Mouse (Mus musculus): ENCODE results near the gene Ssr4.
A peak's percentile ranks its signal among the peaks of the same experiment; 100 is the strongest.

The Ssr4 gene

GRCm38 (mm10) chrX:73815072-73815471 is 28.2 kb downstream of the Ssr4 start:
- DNase-seq (ENCODE audit: low spot score) = no peak

GRCm38 (mm10) chrX:73816596-73817314 is 29.9 kb downstream of the Ssr4 start:
- no peak for DNase-seq (ENCODE audit: low spot score)

GRCm38 (mm10) chrX:73823747-73824146 is 36.9 kb downstream of the Ssr4 start:
- DNase-seq (ENCODE audit: low spot score) = no peak

- peak; percentile 54 for DNase-seq (ENCODE audit: low spot score)
Measured at GRCm38 (mm10) chrX:73824185-73825151, 37.6 kb downstream of the Ssr4 start, which contains the start of gene Pdzd4. Pdzd4 (minus strand) TSS chrX:73824969.

DNA sequence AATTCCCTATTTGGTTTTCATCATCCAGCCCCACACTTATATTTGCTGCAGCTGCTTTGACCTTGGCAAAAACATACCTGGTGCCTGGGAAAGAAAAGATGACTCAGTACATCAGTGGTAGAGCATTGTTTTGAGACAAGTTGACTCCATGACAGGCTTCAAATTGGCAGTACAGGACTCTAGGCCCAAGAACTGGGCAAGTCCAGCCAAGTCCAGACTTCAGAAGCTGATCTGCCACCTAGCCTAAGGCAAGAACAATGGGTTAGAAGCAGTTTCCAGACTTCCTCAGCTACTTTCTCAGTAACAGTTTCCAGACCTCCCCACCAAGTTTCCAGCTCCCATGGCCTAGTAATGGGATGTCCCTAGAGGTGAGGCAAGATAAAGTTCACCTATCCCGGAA is 48.9 kb downstream of the Ssr4 start:
- DNase-seq (ENCODE audit: low spot score) = no peak

GRCm38 (mm10) chrX:73836691-73837090 is 49.9 kb downstream of the Ssr4 start:
- no peak for DNase-seq (ENCODE audit: low spot score)
